Mouse (Mus musculus): ENCODE results near the gene Aire.

Aire gene

GRCm38 (mm10) chr10:78043406-78043836, at the start of gene Aire:
Aire (minus strand) TSS chr10:78043610.
- peak; percentile 66 to 72 for DNase-seq (ENCODE audit: low read depth in 2 of 2, low spot score in 2 of 2)

GRCm38 (mm10) chr10:78092725-78093029, 49.3 kb upstream of the Aire start:
- DNase-seq (ENCODE audit: low read depth in 2 of 2, low spot score in 2 of 2) = no peak

GRCm38 (mm10) chr10:78091865-78092724, 48.7 kb upstream of the Aire start:
- DNase-seq (ENCODE audit: low read depth in 2 of 2, low spot score in 2 of 2) = no peak

- no peak for DNase-seq (ENCODE audit: low read depth in 2 of 2, low spot score in 2 of 2)
These were observed 47.5 kb upstream of the Aire start for GRCm38 (mm10) chr10:78090706-78091491.

GRCm38 (mm10) chr10:78090246-78090645, 46.8 kb upstream of the Aire start:
- no peak for DNase-seq (ENCODE audit: low read depth in 2 of 2, low spot score in 2 of 2)

- peak; percentile 19 to 28 for DNase-seq (ENCODE audit: low read depth in 2 of 2, low spot score in 2 of 2)
These were observed 43.7 kb upstream of the Aire start for GRCm38 (mm10) chr10:78087101-78087511.

GRCm38 (mm10) chr10:78086444-78087061, 43.1 kb upstream of the Aire start:
- DNase-seq (ENCODE audit: low read depth in 2 of 2, low spot score in 2 of 2) = peak in 1 of 2 experiments; percentile 31

- no peak for DNase-seq (ENCODE audit: low read depth in 2 of 2, low spot score in 2 of 2)
These were observed 42.3 kb upstream of the Aire start for GRCm38 (mm10) chr10:78085711-78086110.

GRCm38 (mm10) chr10:78084073-78084472, 40.7 kb upstream of the Aire start:
- DNase-seq (ENCODE audit: low read depth in 2 of 2, low spot score in 2 of 2) = no peak

- DNase-seq (ENCODE audit: low read depth in 2 of 2, low spot score in 2 of 2) = no peak
These were observed 36.7 kb upstream of the Aire start for GRCm38 (mm10) chr10:78079955-78080591.

GRCm38 (mm10) chr10:78078276-78078675, 34.9 kb upstream of the Aire start:
- peak in 1 of 2 experiments; percentile 24 for DNase-seq (ENCODE audit: low read depth in 2 of 2, low spot score in 2 of 2)

GRCm38 (mm10) chr10:78077862-78078261, 34.5 kb upstream of the Aire start:
- no peak for DNase-seq (ENCODE audit: low read depth in 2 of 2, low spot score in 2 of 2)

- peak in 1 of 2 experiments; percentile 38 for DNase-seq (ENCODE audit: low read depth in 2 of 2, low spot score in 2 of 2)
These were observed 31.6 kb upstream of the Aire start for GRCm38 (mm10) chr10:78074977-78075376.

- DNase-seq (ENCODE audit: low read depth in 2 of 2, low spot score in 2 of 2) = no peak
These were observed 30.7 kb upstream of the Aire start for GRCm38 (mm10) chr10:78074151-78074550.

GRCm38 (mm10) chr10:78069101-78070011, 25.9 kb upstream of the Aire start, which contains the start of gene Icosl:
Icosl (plus strand) TSS chr10:78069302.
- DNase-seq (ENCODE audit: low read depth in 2 of 2, low spot score in 2 of 2) = peak; percentile 47 to 61

- DNase-seq (ENCODE audit: low read depth in 2 of 2, low spot score in 2 of 2) = no peak
These were observed 25.1 kb upstream of the Aire start for GRCm38 (mm10) chr10:78068541-78068940.

GRCm38 (mm10) chr10:78067226-78067625, 23.8 kb upstream of the Aire start:
- DNase-seq (ENCODE audit: low read depth in 2 of 2, low spot score in 2 of 2) = no peak

GRCm38 (mm10) chr10:78063122-78063521, 19.7 kb upstream of the Aire start:
- DNase-seq (ENCODE audit: low read depth in 2 of 2, low spot score in 2 of 2) = no peak

GRCm38 (mm10) chr10:78057056-78057455, 13.6 kb upstream of the Aire start:
- DNase-seq (ENCODE audit: low read depth in 2 of 2, low spot score in 2 of 2) = no peak
